Mouse (Mus musculus): ENCODE measurements around the gene Nek2.

The Nek2 gene

GRCm38 (mm10) chr1:191859847-191860246, 38.6 kb downstream of the Nek2 start:
- DNase-seq (ENCODE audit: low read depth) = no peak

DNA sequence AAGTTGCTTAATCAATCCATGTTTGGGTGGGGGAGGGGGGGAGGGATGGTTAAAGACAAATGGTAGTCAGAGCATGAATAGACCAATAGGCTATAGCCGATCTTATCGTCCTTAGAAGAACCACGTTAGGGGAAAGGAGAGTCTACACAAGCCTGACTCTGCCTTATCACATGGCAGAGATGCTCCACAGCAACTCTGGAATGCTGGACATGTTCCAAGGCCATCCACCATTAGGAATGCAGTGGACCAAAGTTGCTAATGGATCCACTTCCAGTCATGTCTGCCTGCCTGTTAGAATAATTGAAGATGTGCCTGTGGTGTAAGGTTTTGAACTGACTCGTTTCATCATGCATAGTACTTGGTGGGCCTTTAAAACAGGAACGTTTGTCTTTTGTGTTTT, 40.0 kb downstream of the Nek2 start:
- DNase-seq (ENCODE audit: low read depth) = no peak

DNA sequence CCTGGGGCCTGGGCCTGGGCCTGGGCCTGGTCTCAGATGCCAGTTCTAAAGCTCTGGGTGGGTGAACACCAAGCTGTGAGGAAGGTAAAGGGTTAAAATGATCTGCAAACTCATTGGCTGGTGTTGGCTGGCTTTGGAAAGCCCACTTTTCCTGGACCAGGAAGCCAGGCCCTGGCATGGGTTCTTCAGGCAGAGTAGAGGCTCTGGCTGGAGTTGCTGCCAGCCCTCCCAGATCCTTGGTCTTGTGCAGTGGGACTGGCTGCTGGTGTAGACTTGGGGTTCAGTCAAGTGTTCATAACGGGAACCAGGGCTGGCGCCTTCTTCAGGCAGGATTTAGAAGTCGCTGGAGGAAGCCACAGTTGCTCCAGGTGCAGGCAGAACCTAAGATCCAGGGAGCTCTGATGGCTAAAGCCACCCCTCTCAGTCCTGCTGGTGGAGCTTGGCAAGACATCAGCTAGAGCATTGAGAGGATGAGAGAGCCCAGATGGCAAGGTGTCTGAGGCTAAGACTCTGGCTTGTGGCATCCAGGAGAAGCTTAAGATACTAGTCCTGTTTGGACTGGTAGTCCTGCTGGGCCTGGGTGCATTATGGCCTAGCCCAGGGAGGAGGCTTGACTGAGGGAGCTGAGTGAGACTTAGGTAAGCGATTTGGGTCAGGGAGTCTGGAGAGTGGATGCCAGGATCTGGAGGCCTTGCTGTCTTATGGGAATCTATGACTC, 42.7 kb downstream of the Nek2 start:
- DNase-seq (ENCODE audit: low read depth) = no peak

DNA sequence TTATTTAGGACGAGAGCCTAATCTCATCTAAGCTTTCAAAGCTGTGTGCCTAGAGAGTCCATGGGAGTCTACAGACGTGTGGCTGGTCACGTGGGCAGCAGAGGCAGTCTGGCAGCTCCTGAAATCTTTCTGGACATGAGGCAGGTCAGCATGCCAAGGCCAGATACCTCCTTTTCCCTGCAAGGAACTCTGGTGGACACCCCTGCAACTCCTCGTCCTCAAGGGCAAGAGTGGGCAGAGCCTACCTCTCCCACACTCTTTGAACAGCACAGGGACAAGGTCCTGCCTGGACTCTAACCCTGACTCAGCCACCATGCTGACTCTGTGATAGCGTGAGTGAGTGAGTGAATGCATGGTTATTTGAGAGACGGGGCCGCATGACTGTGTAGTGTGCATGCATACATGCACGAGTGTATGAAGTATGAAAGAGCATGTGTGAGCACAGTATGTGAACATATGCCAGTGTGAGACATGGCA, 43.3 kb downstream of the Nek2 start:
- DNase-seq (ENCODE audit: low read depth) = no peak

DNA sequence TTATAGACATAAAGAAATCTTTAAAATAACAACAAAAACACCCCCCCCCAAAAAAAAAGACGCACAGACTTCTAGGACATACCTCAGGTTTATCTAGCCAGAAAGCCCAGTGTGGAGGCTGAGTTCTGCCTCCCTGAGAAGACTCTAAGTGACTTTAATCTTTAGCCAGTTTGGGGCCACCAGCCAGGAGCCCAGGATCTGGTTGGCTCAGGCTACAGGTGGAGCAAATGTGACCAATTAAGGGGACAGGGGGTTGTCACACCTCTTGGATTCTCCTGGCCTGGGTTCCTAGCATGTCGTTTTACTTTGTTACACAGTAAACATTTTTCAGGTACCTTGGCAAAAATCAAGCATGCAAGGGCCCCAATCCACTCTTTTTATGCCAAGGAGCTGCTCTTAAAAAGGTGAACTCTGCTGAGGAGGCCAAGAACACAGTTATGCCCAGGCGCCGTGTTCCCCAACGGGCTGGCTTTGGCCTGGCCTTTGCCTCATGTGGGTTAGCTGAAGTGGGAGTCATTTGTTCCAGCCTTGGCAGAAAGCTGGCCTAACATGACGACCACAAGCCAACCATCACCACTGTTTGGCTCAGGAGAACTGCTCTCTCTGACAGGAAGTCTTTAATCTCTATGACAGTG, 50.9 kb downstream of the Nek2 start:
- no peak for DNase-seq (ENCODE audit: low read depth)

DNA sequence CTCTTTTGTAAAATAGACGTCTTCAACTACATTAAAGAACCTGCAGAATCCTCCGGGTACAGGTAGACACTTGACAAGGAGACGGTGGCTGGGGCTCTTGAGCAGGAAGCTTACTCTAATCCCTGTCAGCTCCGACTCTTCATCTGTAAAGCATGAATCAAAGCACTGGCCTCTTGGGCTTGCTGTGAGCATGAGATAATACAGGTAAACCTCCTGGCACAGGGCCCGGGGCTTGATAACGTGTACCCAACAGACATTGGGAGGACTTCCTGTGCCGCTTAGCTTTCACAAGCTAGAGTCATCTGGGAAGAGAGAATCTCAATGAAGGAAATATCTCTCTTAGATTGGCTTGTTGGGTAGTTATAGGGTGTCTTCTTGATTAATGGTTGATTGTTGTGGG, 53.8 kb downstream of the Nek2 start:
- no peak for DNase-seq (ENCODE audit: low read depth)

GRCm38 (mm10) chr1:191875683-191876305, 54.5 kb downstream of the Nek2 start:
- peak; percentile 5 for DNase-seq (ENCODE audit: low read depth)

DNA sequence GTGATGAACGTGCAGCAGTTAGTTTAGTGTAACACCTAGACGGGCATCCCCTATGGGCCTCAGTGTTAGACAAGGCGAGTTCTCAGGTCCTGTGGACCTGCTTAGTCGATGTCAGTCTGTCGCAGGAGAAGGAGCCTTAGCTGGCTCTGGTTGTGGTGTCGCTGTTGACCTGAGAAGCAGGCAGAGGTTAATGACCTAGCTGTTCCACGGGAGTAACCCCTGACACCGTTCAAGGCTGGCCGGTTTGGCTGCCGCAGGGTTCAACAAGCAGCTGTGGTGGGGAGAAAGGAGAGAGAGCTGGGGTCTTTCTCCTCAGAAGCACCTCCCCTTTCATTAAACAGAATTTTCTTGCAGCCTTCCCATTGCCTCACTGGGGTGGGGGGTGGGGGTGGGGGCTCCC, 56.4 kb downstream of the Nek2 start:
- DNase-seq (ENCODE audit: low read depth) = no peak

- no peak for DNase-seq (ENCODE audit: low read depth)
Measured at GRCm38 (mm10) chr1:191878518-191878921, 57.3 kb downstream of the Nek2 start.

DNA sequence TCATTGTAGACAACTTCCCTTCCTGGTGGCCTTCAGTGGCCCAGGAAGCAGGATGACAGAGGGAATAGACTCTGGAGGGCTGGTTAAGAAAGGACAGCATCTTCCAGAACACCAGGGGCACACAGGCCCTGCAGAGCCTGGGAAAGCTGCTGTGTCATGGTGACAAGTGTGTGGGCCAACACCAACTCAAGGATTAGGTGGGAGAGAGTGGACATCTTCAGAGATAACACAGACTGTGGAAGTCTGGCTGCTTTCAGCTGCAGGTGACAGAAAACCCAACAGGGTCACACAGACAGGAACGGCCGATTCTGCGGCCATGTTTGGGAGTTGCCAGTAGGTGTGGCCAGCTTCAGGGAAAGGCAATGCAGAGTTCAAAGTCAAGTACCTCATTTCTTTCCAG, 59.0 kb downstream of the Nek2 start:
- no peak for DNase-seq (ENCODE audit: low read depth)

DNA sequence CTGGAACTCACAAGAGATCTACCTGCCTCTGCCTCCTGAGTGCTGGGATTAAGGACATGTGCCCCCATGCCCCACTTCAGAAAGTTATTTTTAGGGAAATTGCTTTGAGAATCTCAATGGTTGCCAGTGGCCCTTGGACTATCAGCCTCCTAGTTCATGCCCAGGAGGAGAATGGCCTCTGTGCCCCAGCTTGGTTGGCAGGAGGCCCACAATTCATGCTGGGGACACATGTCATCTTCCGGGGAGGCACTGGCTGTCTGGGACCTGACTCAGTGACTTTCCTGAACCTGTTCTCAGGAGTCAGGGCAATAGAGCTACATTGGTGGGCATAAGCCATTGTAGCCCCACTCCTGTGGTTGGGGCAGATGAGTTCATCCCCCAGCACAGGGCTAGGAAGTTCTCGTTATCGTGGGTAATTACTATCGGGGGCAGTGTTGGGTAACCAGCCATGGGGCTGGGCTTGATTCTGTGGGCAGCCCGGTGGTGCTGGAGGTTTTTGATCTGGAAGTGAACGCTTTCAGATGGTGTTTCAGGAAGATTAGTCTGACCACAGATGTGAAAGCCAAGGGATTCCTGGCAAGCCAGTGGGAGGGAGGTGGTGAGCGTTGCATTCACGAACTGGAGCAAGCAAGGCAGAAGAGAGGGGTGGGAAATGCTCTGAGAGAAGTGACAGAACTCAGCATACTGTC, 59.8 kb downstream of the Nek2 start:
- DNase-seq (ENCODE audit: low read depth) = no peak

GRCm38 (mm10) chr1:191881663-191882062, 60.4 kb downstream of the Nek2 start:
- no peak for DNase-seq (ENCODE audit: low read depth)

Data from induced T-regulatory cell, adult 2 months (primary cell).